Mouse (Mus musculus): ENCODE results near the gene Galnt2. TPM values are rescaled to one million over a fixed set of nuclear protein-coding genes. Genes with fewer than 3 reads are reported as not detected.

The Galnt2 gene
- polyA plus RNA-seq, 2 experiments, result 37.8 to 66.9 TPM

GRCm38 (mm10) chr8:124375168-124375567 lies 144.0 kb downstream of the Galnt2 start:
- TF ChIP-seq POLR2A (IDR thresholded peaks at IDR 0.05; ENCODE audit: borderline replicate concordance, extremely low read depth, insufficient read depth, insufficient read length), result no peak
- no peaks in the 10 kb centered on the region for H3K4me1 ChIP-seq (ENCODE audit: control insufficient read depth, insufficient read depth, low read length)
- no peaks in the 10 kb centered on the region for H3K36me3 ChIP-seq (ENCODE audit: control insufficient read depth, insufficient read depth, low read length)
- no peak overlapping the region for H3K27ac ChIP-seq (replicated peaks; ENCODE audit: low read depth, low read length)
- no peak overlapping the region for H3K9ac ChIP-seq (ENCODE audit: low read depth, low read length, severe bottlenecking)
- H3K4me3 ChIP-seq (replicated peaks; ENCODE audit: low read length), result no peak overlapping the region
- H3K4me2 ChIP-seq (replicated peaks; ENCODE audit: low read depth, low read length, severe bottlenecking), result no peak overlapping the region
- ATAC-seq (ENCODE audit: low FRiP score, low read depth) (no peak), DNase-seq (ENCODE audit: low spot score) (no peak)
- WGBS, result 74% methylated on average over 6 of the region's 6 CpGs
- no peaks in the 10 kb centered on the region for H3K27me3 ChIP-seq (ENCODE audit: control insufficient read depth, insufficient read depth, low read length)
- no peaks in the 10 kb centered on the region for H3K9me3 ChIP-seq (ENCODE audit: control insufficient read depth, low read length)

- WGBS, result 80% methylated on average over 9 of the region's 9 CpGs
- TF ChIP-seq POLR2A (IDR thresholded peaks at IDR 0.05; ENCODE audit: borderline replicate concordance, extremely low read depth, insufficient read depth, insufficient read length), result no peak
- Histone ChIP-seq H3K36me3 (ENCODE audit: control insufficient read depth, insufficient read depth, low read length) (no peaks in the 10 kb centered on the region), H3K27ac (replicated peaks; ENCODE audit: low read depth, low read length) (no peak overlapping the region), H3K9me3 (ENCODE audit: control insufficient read depth, low read length) (no peaks in the 10 kb centered on the region), H3K9ac (ENCODE audit: low read depth, low read length, severe bottlenecking) (no peak overlapping the region), H3K27me3 (ENCODE audit: control insufficient read depth, insufficient read depth, low read length) (no peaks in the 10 kb centered on the region), H3K4me3 (replicated peaks; ENCODE audit: low read length) (no peak overlapping the region), H3K4me1 (ENCODE audit: control insufficient read depth, insufficient read depth, low read length) (no peaks in the 10 kb centered on the region), H3K4me2 (replicated peaks; ENCODE audit: low read depth, low read length, severe bottlenecking) (no peak overlapping the region)
- ATAC-seq (ENCODE audit: low FRiP score, low read depth), result no peak
- no peak for DNase-seq (ENCODE audit: low spot score)
Measured at GRCm38 (mm10) chr8:124375727-124376126, 144.5 kb downstream of the Galnt2 start.

- ATAC-seq (ENCODE audit: low FRiP score, low read depth), result no peak
- Histone ChIP-seq H3K4me1 (ENCODE audit: control insufficient read depth, insufficient read depth, low read length) (no peaks in the 10 kb centered on the region), H3K27me3 (ENCODE audit: control insufficient read depth, insufficient read depth, low read length) (no peaks in the 10 kb centered on the region), H3K9me3 (ENCODE audit: control insufficient read depth, low read length) (no peaks in the 10 kb centered on the region), H3K4me2 (replicated peaks; ENCODE audit: low read depth, low read length, severe bottlenecking) (no peak overlapping the region), H3K9ac (ENCODE audit: low read depth, low read length, severe bottlenecking) (no peak overlapping the region), H3K4me3 (replicated peaks; ENCODE audit: low read length) (no peak overlapping the region), H3K36me3 (ENCODE audit: control insufficient read depth, insufficient read depth, low read length) (no peaks in the 10 kb centered on the region), H3K27ac (replicated peaks; ENCODE audit: low read depth, low read length) (no peak overlapping the region)
- WGBS, result 92% methylated on average over 12 of the region's 12 CpGs
- TF ChIP-seq POLR2A (IDR thresholded peaks at IDR 0.05; ENCODE audit: borderline replicate concordance, extremely low read depth, insufficient read depth, insufficient read length), result no peak
- DNase-seq (ENCODE audit: low spot score), result no peak
Measured at GRCm38 (mm10) chr8:124376406-124376805, 145.2 kb downstream of the Galnt2 start.

- Histone ChIP-seq H3K4me1 (ENCODE audit: control insufficient read depth, insufficient read depth, low read length) (no peaks in the 10 kb centered on the region), H3K27ac (replicated peaks; ENCODE audit: low read depth, low read length) (no peak overlapping the region), H3K27me3 (ENCODE audit: control insufficient read depth, insufficient read depth, low read length) (no peaks in the 10 kb centered on the region), H3K4me2 (replicated peaks; ENCODE audit: low read depth, low read length, severe bottlenecking) (no peak overlapping the region), H3K9ac (ENCODE audit: low read depth, low read length, severe bottlenecking) (no peak overlapping the region), H3K4me3 (replicated peaks; ENCODE audit: low read length) (no peak overlapping the region), H3K36me3 (ENCODE audit: control insufficient read depth, insufficient read depth, low read length) (no peaks in the 10 kb centered on the region), H3K9me3 (ENCODE audit: control insufficient read depth, low read length) (no peaks in the 10 kb centered on the region)
- no peak for TF ChIP-seq POLR2A (IDR thresholded peaks at IDR 0.05; ENCODE audit: borderline replicate concordance, extremely low read depth, insufficient read depth, insufficient read length)
- ATAC-seq (ENCODE audit: low FRiP score, low read depth), result no peak
- WGBS, result 68% methylated on average over 6 of the region's 6 CpGs
- no peak for DNase-seq (ENCODE audit: low spot score)
Measured at GRCm38 (mm10) chr8:124379289-124379688, 148.1 kb downstream of the Galnt2 start.

GRCm38 (mm10) chr8:124382235-124382634 lies 151.0 kb downstream of the Galnt2 start:
- DNase-seq (ENCODE audit: low spot score), result no peak
- H3K36me3 ChIP-seq (ENCODE audit: control insufficient read depth, insufficient read depth, low read length), result no peaks in the 10 kb centered on the region
- no peak overlapping the region for H3K9ac ChIP-seq (ENCODE audit: low read depth, low read length, severe bottlenecking)
- no peaks in the 10 kb centered on the region for H3K27me3 ChIP-seq (ENCODE audit: control insufficient read depth, insufficient read depth, low read length)
- no peak for TF ChIP-seq POLR2A (IDR thresholded peaks at IDR 0.05; ENCODE audit: borderline replicate concordance, extremely low read depth, insufficient read depth, insufficient read length)
- no peak overlapping the region for H3K4me3 ChIP-seq (replicated peaks; ENCODE audit: low read length)
- WGBS, result 66% methylated on average over 10 of the region's 10 CpGs
- ATAC-seq (ENCODE audit: low FRiP score, low read depth), result no peak
- no peak overlapping the region for H3K4me2 ChIP-seq (replicated peaks; ENCODE audit: low read depth, low read length, severe bottlenecking)
- no peaks in the 10 kb centered on the region for H3K4me1 ChIP-seq (ENCODE audit: control insufficient read depth, insufficient read depth, low read length)
- H3K27ac ChIP-seq (replicated peaks; ENCODE audit: low read depth, low read length), result no peak overlapping the region
- H3K9me3 ChIP-seq (ENCODE audit: control insufficient read depth, low read length), result no peaks in the 10 kb centered on the region

- no peaks in the 10 kb centered on the region for H3K36me3 ChIP-seq (ENCODE audit: control insufficient read depth, insufficient read depth, low read length)
- TF ChIP-seq POLR2A (IDR thresholded peaks at IDR 0.05; ENCODE audit: borderline replicate concordance, extremely low read depth, insufficient read depth, insufficient read length), result no peak
- no peaks in the 10 kb centered on the region for H3K4me1 ChIP-seq (ENCODE audit: control insufficient read depth, insufficient read depth, low read length)
- ATAC-seq (ENCODE audit: low FRiP score, low read depth), result no peak
- 89% methylated on average over 19 of the region's 19 CpGs for WGBS
- no peak overlapping the region for H3K4me2 ChIP-seq (replicated peaks; ENCODE audit: low read depth, low read length, severe bottlenecking)
- DNase-seq (ENCODE audit: low spot score), result no peak
- no peak overlapping the region for H3K4me3 ChIP-seq (replicated peaks; ENCODE audit: low read length)
- no peaks in the 10 kb centered on the region for H3K27me3 ChIP-seq (ENCODE audit: control insufficient read depth, insufficient read depth, low read length)
- no peak overlapping the region for H3K27ac ChIP-seq (replicated peaks; ENCODE audit: low read depth, low read length)
- no peaks in the 10 kb centered on the region for H3K9me3 ChIP-seq (ENCODE audit: control insufficient read depth, low read length)
- no peak overlapping the region for H3K9ac ChIP-seq (ENCODE audit: low read depth, low read length, severe bottlenecking)
Measured at GRCm38 (mm10) chr8:124384336-124384735, 153.1 kb downstream of the Galnt2 start.
